Mouse (Mus musculus): ENCODE results near the gene Foxn3. TPM values are rescaled to one million over a fixed set of nuclear protein-coding genes. Genes with fewer than 3 reads are reported as not detected.

Gene Foxn3
- polyA plus RNA-seq, 1 experiment from 2014 or later: 54.0 TPM

DNA sequence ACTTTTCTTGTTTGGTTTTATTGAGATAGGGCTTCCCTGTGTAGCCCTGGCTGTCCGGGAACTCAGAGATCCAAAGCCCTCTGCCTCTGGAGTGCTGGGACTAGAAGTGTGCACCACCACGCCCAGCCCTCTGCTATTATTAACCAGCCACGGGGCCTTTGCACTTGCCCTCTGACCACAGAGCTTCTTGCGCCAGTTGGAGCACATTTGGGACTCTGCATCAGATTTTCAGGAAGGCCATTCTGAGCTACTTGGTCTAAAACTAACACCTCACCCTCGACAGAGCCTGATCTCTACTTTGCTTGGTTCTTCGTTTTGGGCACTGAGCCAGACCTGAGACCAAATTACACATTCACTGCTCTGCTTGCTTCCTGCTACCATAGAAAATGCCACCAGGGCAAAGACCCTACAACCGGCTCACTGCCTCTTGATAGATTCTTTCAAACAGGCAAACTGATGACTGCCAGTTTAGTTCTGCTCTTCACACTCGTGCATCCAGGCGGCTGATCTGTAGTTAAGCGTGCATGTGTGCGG lies 301.2 kb downstream of the Foxn3 start:
- WGBS: 72% methylated on average over 11 of the region's 11 CpGs
- DNase-seq (ENCODE audit: low spot score) (no peak), ATAC-seq (replicated peaks; ENCODE audit: low FRiP score, low read depth) (no peak)
- H3K27ac ChIP-seq: no peak overlapping the region
- no peaks in the 10 kb centered on the region for H3K27me3 ChIP-seq (ENCODE audit: insufficient read depth, low read length)
- H3K4me1 ChIP-seq (replicated peaks; ENCODE audit: insufficient read depth, low read length): peaks cover 19% of the 10 kb centered on the region; the same call in 1 of the 2 replicates
- no peaks in the 10 kb centered on the region for H3K36me3 ChIP-seq (ENCODE audit: insufficient read depth, low read length)
- no peak for TF ChIP-seq CTCF (IDR thresholded peaks at IDR 0.05; ENCODE audit: low read depth)
- H3K9ac ChIP-seq (ENCODE audit: low read depth, low read length): no peak overlapping the region
- H3K9me3 ChIP-seq (replicated peaks; ENCODE audit: low read length): no peaks in the 10 kb centered on the region
- no peak overlapping the region for H3K4me2 ChIP-seq (ENCODE audit: low read length)
- H3K4me3 ChIP-seq (replicated peaks; ENCODE audit: low read depth, low read length): no peak overlapping the region

- DNase-seq (ENCODE audit: low spot score) (peak; percentile 54), ATAC-seq (replicated peaks; ENCODE audit: low FRiP score, low read depth) (0 out of 2 replicates have a peak, but pooled peaks have one; percentile 23)
- no peak overlapping the region for H3K27ac ChIP-seq
- H3K9ac ChIP-seq (ENCODE audit: low read depth, low read length): no peak overlapping the region
- no peaks in the 10 kb centered on the region for H3K27me3 ChIP-seq (ENCODE audit: insufficient read depth, low read length)
- no peaks in the 10 kb centered on the region for H3K36me3 ChIP-seq (ENCODE audit: insufficient read depth, low read length)
- peaks cover 19% of the 10 kb centered on the region; the same call in 1 of the 2 replicates for H3K4me1 ChIP-seq (replicated peaks; ENCODE audit: insufficient read depth, low read length)
- H3K4me2 ChIP-seq (ENCODE audit: low read length): no peak overlapping the region
- H3K4me3 ChIP-seq (replicated peaks; ENCODE audit: low read depth, low read length): no peak overlapping the region
- no peak for TF ChIP-seq CTCF (IDR thresholded peaks at IDR 0.05; ENCODE audit: low read depth)
- H3K9me3 ChIP-seq (replicated peaks; ENCODE audit: low read length): no peaks in the 10 kb centered on the region
- WGBS: 42% methylated on average over 10 of the region's 10 CpGs
These were observed 303.2 kb downstream of the Foxn3 start for GRCm38 (mm10) chr12:99260171-99260570.

DNA sequence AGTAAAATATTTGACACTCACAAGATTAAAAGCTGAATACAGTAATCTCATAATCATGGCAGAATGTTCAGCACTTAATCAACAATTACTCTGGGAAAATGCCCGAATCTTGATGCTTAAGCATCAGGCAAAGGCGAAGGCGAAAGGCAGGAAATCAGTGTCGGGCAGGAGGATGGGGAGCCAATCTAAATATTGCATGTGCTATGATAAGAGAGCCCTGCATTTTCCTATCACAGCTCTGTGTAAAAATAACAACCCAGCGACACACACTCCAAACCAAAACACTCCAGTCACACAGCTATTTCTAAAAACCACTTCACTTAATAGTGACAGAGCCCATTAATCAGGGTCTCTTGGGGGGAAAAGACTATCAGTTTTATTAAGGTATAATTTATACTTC lies 305.8 kb downstream of the Foxn3 start:
- ATAC-seq (replicated peaks; ENCODE audit: low FRiP score, low read depth): no peak
- peak; percentile 42 for DNase-seq (ENCODE audit: low spot score)
- Histone ChIP-seq H3K27ac (no peak overlapping the region), H3K36me3 (ENCODE audit: insufficient read depth, low read length) (no peaks in the 10 kb centered on the region), H3K9me3 (replicated peaks; ENCODE audit: low read length) (no peaks in the 10 kb centered on the region), H3K27me3 (ENCODE audit: insufficient read depth, low read length) (no peaks in the 10 kb centered on the region), H3K9ac (ENCODE audit: low read depth, low read length) (no peak overlapping the region), H3K4me2 (ENCODE audit: low read length) (no peak overlapping the region), H3K4me1 (replicated peaks; ENCODE audit: insufficient read depth, low read length) (0 out of 2 replicates have a peak, but pooled peaks cover 19% of the 10 kb centered on the region), H3K4me3 (replicated peaks; ENCODE audit: low read depth, low read length) (no peak overlapping the region)
- TF ChIP-seq CTCF (IDR thresholded peaks at IDR 0.05; ENCODE audit: low read depth): no peak
- WGBS: 50% methylated on average over 5 of the region's 5 CpGs

DNA sequence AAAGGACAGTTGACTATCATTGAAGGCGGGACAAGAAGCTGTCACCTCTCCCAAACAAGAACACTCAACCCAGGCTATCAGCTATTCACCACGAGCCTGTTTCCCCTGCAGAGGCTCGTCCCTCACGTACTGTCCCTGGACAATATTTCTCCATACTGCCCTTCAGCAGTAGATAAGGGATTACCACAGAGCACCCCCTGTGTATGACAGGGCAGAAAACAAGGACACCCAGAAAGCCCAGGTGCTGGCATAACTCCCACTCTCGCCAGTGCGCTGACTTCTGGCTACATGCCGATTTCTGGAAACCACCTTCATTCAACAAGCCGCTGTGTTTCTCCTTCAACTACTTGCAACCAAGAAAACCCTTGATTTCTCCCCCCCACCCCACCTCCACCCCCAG lies 306.4 kb downstream of the Foxn3 start:
- H3K4me3 ChIP-seq (replicated peaks; ENCODE audit: low read depth, low read length): no peak overlapping the region
- no peak overlapping the region for H3K4me2 ChIP-seq (ENCODE audit: low read length)
- H3K36me3 ChIP-seq (ENCODE audit: insufficient read depth, low read length): no peaks in the 10 kb centered on the region
- 75% methylated on average over 8 of the region's 8 CpGs for WGBS
- DNase-seq (ENCODE audit: low spot score) (no peak), ATAC-seq (replicated peaks; ENCODE audit: low FRiP score, low read depth) (no peak)
- no peak overlapping the region for H3K27ac ChIP-seq
- no peak for TF ChIP-seq CTCF (IDR thresholded peaks at IDR 0.05; ENCODE audit: low read depth)
- no peak overlapping the region for H3K9ac ChIP-seq (ENCODE audit: low read depth, low read length)
- no peaks in the 10 kb centered on the region for H3K27me3 ChIP-seq (ENCODE audit: insufficient read depth, low read length)
- no peaks in the 10 kb centered on the region for H3K9me3 ChIP-seq (replicated peaks; ENCODE audit: low read length)
- H3K4me1 ChIP-seq (replicated peaks; ENCODE audit: insufficient read depth, low read length): 0 out of 2 replicates have a peak, but pooled peaks cover 19% of the 10 kb centered on the region

- WGBS: 86% methylated on average over 5 of the region's 5 CpGs
These were observed 306.9 kb downstream of the Foxn3 start for GRCm38 (mm10) chr12:99256463-99256862.

GRCm38 (mm10) chr12:99254436-99254835 lies 308.9 kb downstream of the Foxn3 start:
- Histone ChIP-seq H3K4me3 (replicated peaks; ENCODE audit: low read depth, low read length) (no peak overlapping the region), H3K9me3 (replicated peaks; ENCODE audit: low read length) (no peaks in the 10 kb centered on the region), H3K9ac (ENCODE audit: low read depth, low read length) (no peak overlapping the region), H3K4me2 (ENCODE audit: low read length) (no peak overlapping the region), H3K27me3 (ENCODE audit: insufficient read depth, low read length) (no peaks in the 10 kb centered on the region), H3K27ac (no peak overlapping the region), H3K4me1 (replicated peaks; ENCODE audit: insufficient read depth, low read length) (0 out of 2 replicates have a peak, but pooled peaks cover 11% of the 10 kb centered on the region), H3K36me3 (ENCODE audit: insufficient read depth, low read length) (no peaks in the 10 kb centered on the region)
- DNase-seq (ENCODE audit: low spot score) (no peak), ATAC-seq (replicated peaks; ENCODE audit: low FRiP score, low read depth) (no peak)
- WGBS: 80% methylated on average over 8 of the region's 8 CpGs
- TF ChIP-seq CTCF (IDR thresholded peaks at IDR 0.05; ENCODE audit: low read depth): no peak

More at GRCm38 (mm10) chr12:99256463-99256862, 306.9 kb downstream of the Foxn3 start:
- H3K4me3 ChIP-seq (replicated peaks; ENCODE audit: low read depth, low read length): no peak overlapping the region
- H3K27me3 ChIP-seq (ENCODE audit: insufficient read depth, low read length): no peaks in the 10 kb centered on the region
- H3K27ac ChIP-seq: no peak overlapping the region
- no peak overlapping the region for H3K4me2 ChIP-seq (ENCODE audit: low read length)
- H3K9ac ChIP-seq (ENCODE audit: low read depth, low read length): no peak overlapping the region
- DNase-seq (ENCODE audit: low spot score) (no peak), ATAC-seq (replicated peaks; ENCODE audit: low FRiP score, low read depth) (0 out of 2 replicates have a peak, but pooled peaks have one; percentile 17)
- no peaks in the 10 kb centered on the region for H3K36me3 ChIP-seq (ENCODE audit: insufficient read depth, low read length)
- H3K4me1 ChIP-seq (replicated peaks; ENCODE audit: insufficient read depth, low read length): 0 out of 2 replicates have a peak, but pooled peaks cover 19% of the 10 kb centered on the region
- TF ChIP-seq CTCF (IDR thresholded peaks at IDR 0.05; ENCODE audit: low read depth): no peak
- no peaks in the 10 kb centered on the region for H3K9me3 ChIP-seq (replicated peaks; ENCODE audit: low read length)
